Mouse (Mus musculus): ENCODE results near the gene Prm3.

DNA sequence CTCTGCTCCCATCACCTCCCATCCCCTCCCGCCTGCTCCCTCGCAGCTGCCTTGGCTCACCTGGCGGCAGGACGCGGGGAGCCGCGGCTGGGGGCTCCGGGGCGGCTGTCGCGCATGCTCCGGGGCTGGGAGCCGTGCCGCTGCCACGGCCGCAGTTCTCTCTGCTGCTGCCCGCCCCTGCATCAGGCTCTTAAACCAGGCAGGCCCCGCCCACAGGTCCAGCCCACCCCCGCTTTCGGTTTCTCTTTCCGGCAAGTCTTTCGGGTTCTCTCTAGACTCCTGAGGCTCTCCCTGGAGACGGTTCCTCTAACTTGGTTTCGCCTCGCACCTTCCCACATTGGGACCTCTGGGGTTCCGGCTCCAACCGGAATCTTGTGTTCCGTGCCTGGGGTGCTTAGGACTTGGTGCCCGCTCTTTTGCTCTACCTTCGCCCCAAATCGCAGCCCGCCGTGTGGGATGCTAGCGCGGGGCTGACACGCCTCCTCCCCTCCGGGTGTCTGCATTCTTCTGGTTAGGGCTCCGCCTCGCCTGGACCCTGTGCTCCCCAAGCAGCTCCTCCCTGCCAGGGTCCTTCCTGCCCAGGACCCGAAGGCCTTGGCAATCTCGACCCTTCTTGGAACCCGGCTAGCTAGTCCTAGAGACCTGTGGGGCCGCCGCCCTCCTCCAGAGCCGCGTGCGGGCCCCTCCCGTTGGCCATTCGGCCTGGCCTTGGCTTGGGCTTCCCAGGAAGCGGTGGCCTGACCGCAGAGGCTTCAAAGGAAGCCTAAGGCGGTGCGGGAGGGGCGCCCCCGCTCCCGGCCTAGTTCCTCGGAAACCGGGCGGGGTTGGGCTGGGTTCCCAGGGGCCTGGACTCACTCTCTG lies 5.1 kb downstream of the Prm3 start, which contains the start of gene Socs1:
- TF ChIP-seq CTCF (IDR thresholded peaks at IDR 0.05; ENCODE audit: borderline replicate concordance, control insufficient read depth, extremely low read depth, insufficient read depth, low read length, poor library complexity) (no peak), POLR2A (IDR thresholded peaks at IDR 0.05; ENCODE audit: control insufficient read depth, extremely low read depth, insufficient read depth, low read length, poor library complexity) (peak; percentile 97)

All from thymus, adult 2 months (tissue).